Mouse (Mus musculus): Measurements from ENCODE around the gene Dnase2b. TPM values are rescaled to one million over a fixed set of nuclear protein-coding genes. Genes with fewer than 3 reads are reported as not detected.

The Dnase2b gene
- not detected for total RNA-seq (2021)
- long read RNA-seq, experiment 1, result 0 reads
- long read RNA-seq, experiment 2, result 0 reads

- DNase-seq, result no peak
Measured at GRCm38 (mm10) chr3:146615496-146615895, at the start of gene Dnase2b. Dnase2b (minus strand) TSS chr3:146615596.

GRCm38 (mm10) chr3:146661907-146662306, 46.5 kb upstream of the Dnase2b start:
- DNase-seq, result no peak

GRCm38 (mm10) chr3:146661001-146661400, 45.6 kb upstream of the Dnase2b start:
- DNase-seq, result no peak

- DNase-seq, result no peak
Measured at GRCm38 (mm10) chr3:146659321-146659720, 43.9 kb upstream of the Dnase2b start.

GRCm38 (mm10) chr3:146658061-146658639, 42.8 kb upstream of the Dnase2b start:
- no peak for DNase-seq

GRCm38 (mm10) chr3:146657433-146657832, 42.0 kb upstream of the Dnase2b start:
- DNase-seq, result peak; percentile 16

- no peak for DNase-seq
Measured at GRCm38 (mm10) chr3:146655111-146655577, 39.7 kb upstream of the Dnase2b start.

- DNase-seq, result no peak
Measured at GRCm38 (mm10) chr3:146653692-146654091, 38.3 kb upstream of the Dnase2b start.

GRCm38 (mm10) chr3:146652431-146652830, 37.0 kb upstream of the Dnase2b start:
- DNase-seq, result no peak

- DNase-seq, result no peak
Measured at GRCm38 (mm10) chr3:146651217-146651616, 35.8 kb upstream of the Dnase2b start, which contains the start of gene 4930503B20Rik. 4930503B20Rik (minus strand) TSS chr3:146651317.

- DNase-seq, result no peak
Measured at GRCm38 (mm10) chr3:146650716-146651115, 35.3 kb upstream of the Dnase2b start.

GRCm38 (mm10) chr3:146649311-146649894, 34.0 kb upstream of the Dnase2b start:
- no peak for DNase-seq

- DNase-seq, result no peak
Measured at GRCm38 (mm10) chr3:146641818-146642427, 26.5 kb upstream of the Dnase2b start.

- DNase-seq, result no peak
Measured at GRCm38 (mm10) chr3:146632506-146632905, 17.1 kb upstream of the Dnase2b start.

- DNase-seq, result no peak
Measured at GRCm38 (mm10) chr3:146628227-146628982, 13.0 kb upstream of the Dnase2b start.

GRCm38 (mm10) chr3:146625766-146626165, 10.4 kb upstream of the Dnase2b start:
- DNase-seq, result no peak

- no peak for DNase-seq
Measured at GRCm38 (mm10) chr3:146621966-146622365, 6.6 kb upstream of the Dnase2b start.

GRCm38 (mm10) chr3:146620555-146621249, 5.3 kb upstream of the Dnase2b start:
- DNase-seq, result no peak

GRCm38 (mm10) chr3:146620101-146620500, 4.7 kb upstream of the Dnase2b start:
- DNase-seq, result no peak

- DNase-seq, result no peak
Measured at GRCm38 (mm10) chr3:146618357-146618756, 3.0 kb upstream of the Dnase2b start.

- DNase-seq, result no peak
Measured at GRCm38 (mm10) chr3:146617946-146618345, 2.5 kb upstream of the Dnase2b start.
